Mouse (Mus musculus): Measurements from ENCODE around the gene Stab1. TPM values are rescaled to one million over a fixed set of nuclear protein-coding genes. Genes with fewer than 3 reads are reported as not detected.

Stab1 gene
- polyA plus RNA-seq (2012) = 0.70 and 0.91 TPM in 2 replicates

GRCm38 (mm10) chr14:31168425-31168824 lies at the start of gene Stab1:
Gene Stab1, minus strand, starts transcription at chr14:31168641.

DNA sequence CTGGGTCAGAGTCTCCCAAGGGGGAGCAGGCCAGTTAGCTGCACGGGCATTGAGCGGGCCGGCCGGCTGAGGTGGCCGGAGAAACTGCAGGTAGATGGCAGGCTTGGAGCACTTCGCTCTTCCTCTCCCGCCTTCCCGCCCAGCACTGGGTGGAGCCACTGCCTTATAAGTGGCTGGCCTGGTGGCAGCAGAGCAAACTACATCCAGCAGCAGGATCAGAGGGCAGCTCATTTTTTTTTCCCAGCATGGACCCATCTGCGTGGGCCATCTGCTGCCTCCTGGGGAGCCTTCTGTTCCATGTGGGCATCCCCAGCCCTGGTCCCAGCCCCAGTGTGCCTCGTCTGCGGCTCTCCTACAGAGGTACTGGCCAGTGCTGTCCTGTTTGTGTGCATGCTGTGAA lies 49.2 kb upstream of the Stab1 start, which contains the start of gene Sema3g:
Sema3g (plus strand) TSS at position 195 of the 400 bp plus-strand sequence.

GRCm38 (mm10) chr14:31216846-31217245 lies 48.4 kb upstream of the Stab1 start, which contains the start of gene Nisch:
Gene Nisch, minus strand, starts transcription at chr14:31216946.

DNA sequence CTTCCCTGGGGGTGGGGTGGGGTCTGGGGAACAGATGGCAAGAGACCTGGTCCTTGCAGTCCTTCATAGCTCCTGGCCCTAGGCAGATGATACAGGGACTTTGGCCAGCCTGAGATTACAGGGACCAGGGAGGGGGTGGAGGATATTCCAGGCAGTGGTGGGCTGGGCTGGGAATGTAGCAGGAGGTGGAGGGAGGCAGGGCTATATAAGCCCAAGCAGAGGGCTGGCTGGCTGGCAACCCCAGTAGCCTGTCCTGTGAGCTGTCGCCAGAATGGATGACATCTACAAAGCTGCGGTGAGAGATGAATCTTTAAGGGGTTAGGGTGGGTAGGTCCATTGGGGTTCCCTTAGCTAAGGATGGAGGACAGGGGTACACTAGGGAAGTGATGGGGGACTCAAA lies 39.6 kb upstream of the Stab1 start, which contains the start of gene Tnnc1:
Tnnc1 (plus strand) TSS at position 229 of the 400 bp plus-strand sequence.

DNA sequence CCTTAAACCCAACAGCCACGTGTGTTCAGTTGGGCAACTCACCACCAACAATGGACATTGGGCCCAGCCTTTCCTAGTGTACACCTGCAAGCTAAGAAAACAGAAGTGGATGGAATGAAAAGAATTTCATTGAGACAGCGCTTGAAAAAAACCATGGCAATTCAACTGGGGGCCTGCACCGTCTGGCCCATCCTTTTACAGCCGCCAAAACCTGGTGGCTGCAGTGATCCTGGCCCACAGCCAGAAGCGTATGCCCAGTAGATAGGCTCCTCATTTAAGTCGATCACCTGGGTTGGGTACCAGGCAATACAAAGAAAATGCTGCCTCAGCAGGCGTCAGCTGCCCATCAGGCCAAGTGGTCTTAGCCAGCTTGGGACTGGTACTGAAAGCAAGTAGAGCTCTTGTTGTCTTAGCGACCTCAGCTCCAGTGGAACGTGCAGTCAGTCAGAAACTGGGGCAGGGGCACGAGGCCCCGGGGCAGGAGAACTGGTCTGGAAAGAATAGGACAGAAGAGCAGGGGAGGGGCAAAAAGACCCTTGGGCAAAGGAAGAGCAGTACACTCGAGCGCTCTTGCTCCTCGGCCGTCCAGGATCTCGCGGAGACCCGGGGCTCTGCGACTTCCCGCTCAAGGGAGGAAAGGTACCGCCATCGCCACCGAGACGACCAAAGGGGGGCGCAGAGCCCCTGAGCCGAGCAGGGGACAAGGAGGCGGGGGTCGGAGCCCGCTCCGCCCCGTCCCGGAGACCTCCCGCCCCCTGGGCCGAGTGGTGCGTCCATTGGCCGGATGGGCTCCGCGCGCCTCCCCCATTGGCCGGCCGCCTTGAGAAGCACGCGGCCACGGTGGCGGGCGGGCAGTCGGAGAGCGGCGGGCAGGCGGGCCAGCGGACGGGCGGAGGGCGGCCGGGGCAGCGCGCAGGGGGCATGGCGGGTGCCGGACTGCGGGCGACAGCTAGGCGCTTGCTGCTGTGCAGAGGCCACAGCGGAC lies 37.9 kb downstream of the Stab1 start, which contains the start of gene Nt5dc2:
Nt5dc2 (plus strand) TSS at position 818 of the 985 bp plus-strand sequence.

DNA sequence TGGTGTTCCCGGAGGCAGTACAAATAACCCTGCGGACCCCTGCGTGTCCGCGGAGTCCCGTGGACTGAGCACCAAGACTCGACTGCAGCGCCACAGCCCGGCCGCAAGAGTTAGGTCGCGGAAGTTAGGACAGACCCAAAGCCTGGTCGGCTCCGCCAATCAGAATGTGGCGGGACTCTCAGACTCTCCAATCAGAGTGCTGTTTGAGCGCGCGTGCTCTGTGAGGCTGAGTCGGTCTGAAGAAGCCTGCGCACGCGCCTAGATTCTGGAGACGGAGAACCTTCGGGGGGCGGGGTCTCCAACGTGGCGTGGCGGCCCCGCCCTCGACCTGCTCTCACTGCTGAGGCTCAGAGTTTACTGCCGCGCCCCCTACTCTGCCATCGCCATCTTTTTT lies 39.6 kb downstream of the Stab1 start, which contains the start of gene Smim4:
Smim4 (minus strand) TSS at position 131 of the 394 bp plus-strand sequence.

Other genes with a start within 250 kb of the Stab1 start
- not detected in 2 replicates for gene Itih3, start 244.9 kb downstream of the Stab1 start, polyA plus RNA-seq (2012)
- gene Itih1, start 225.4 kb downstream of the Stab1 start, polyA plus RNA-seq (2012) = not detected in 2 replicates
- 3.4 and 3.9 TPM in 2 replicates for gene Nek4, start 217.3 kb downstream of the Stab1 start, polyA plus RNA-seq (2012)
- 5.6 and 6.6 TPM in 2 replicates for gene Glt8d1, start 167.2 kb downstream of the Stab1 start, polyA plus RNA-seq (2012)
- 21.1 and 23.1 TPM in 2 replicates for gene Spcs1, start 167.0 kb downstream of the Stab1 start, polyA plus RNA-seq (2012)
- 8.0 and 8.9 TPM in 2 replicates for gene Pbrm1, start 149.5 kb downstream of the Stab1 start, polyA plus RNA-seq (2012)
- 25.0 and 35.7 TPM in 2 replicates for gene Gnl3, start 149.5 kb downstream of the Stab1 start, polyA plus RNA-seq (2012)
- 56.0 TPM in 2 replicates for gene Smim4, start 39.7 kb downstream of the Stab1 start, polyA plus RNA-seq (2012)
- gene Nt5dc2, start 37.6 kb downstream of the Stab1 start, polyA plus RNA-seq (2012) = 154 and 193 TPM in 2 replicates
- gene Tnnc1, start 39.7 kb upstream of the Stab1 start, polyA plus RNA-seq (2012) = 0.22 and 1.1 TPM in 2 replicates
- gene Nisch, start 48.3 kb upstream of the Stab1 start, polyA plus RNA-seq (2012) = 224 and 288 TPM in 2 replicates
- 0.11 and 0.21 TPM in 2 replicates for gene Sema3g, start 49.2 kb upstream of the Stab1 start, polyA plus RNA-seq (2012)
- gene Phf7, start 82.7 kb upstream of the Stab1 start, polyA plus RNA-seq (2012) = 4.1 and 4.2 TPM in 2 replicates
- 100 and 129 TPM in 2 replicates for gene Bap1, start 82.8 kb upstream of the Stab1 start, polyA plus RNA-seq (2012)
- 0.05 and 0.12 TPM in 2 replicates for gene Dnah1, start 155.3 kb upstream of the Stab1 start, polyA plus RNA-seq (2012)
- 6.5 and 8.4 TPM in 2 replicates for gene Capn7, start 168.0 kb upstream of the Stab1 start, polyA plus RNA-seq (2012)